Mouse (Mus musculus): Measurements from ENCODE around the gene Smpd1. TPM values are rescaled to one million over a fixed set of nuclear protein-coding genes. Genes with fewer than 3 reads are reported as not detected.
A peak's percentile ranks its signal among the peaks of the same experiment; 100 is the strongest.

Smpd1 gene
- polyA plus RNA-seq, 1 experiment from 2014 or later: 79.9 TPM

DNA sequence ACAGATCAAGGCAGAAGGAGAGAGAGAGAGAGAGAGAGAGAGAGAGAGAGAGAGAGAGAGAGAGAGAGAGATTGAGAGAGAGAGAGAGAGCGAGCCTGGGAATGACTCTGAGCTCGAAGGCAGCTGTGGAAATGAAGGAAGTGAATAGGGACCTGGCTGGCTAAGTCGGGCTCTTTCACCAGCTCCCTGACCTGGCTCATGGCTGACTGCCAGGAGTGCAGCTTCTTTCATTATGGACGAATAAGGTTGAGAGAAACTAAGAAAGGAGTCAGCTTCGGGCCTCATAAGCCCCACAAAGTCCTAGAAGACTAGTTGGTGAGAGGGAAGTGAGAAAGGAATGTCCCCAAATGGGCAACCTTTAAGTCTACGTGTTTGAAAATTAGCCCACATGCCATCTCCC, 34.0 kb upstream of the Smpd1 start:
- no peak overlapping the region for H3K4me3 ChIP-seq (ENCODE audit: low read depth, low read length)
- WGBS: 30% methylated on average over 6 of the region's 6 CpGs

DNA sequence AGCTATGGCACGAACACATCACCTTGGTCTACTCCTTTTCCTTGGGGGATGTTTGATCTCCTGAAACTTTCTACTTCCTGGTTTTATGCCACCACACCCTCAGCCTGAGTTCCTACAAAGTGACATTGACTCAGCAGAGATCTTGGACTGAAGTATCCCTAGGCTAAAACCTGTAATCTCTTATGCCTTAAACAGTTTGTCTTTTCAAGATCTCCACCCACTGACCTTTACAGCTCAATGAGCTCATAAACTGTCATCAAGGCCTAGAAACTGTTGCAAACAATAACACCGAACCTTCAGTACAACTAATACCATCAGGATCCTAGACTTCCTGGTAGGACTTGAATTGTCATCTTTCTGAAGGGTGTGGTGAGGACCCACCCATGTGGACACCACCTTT, 29.9 kb upstream of the Smpd1 start:
- no peak overlapping the region for H3K27ac ChIP-seq (ENCODE audit: low read depth, low read length)
- no peak overlapping the region for H3K9ac ChIP-seq (ENCODE audit: low read length)
- H3K27me3 ChIP-seq (replicated peaks; ENCODE audit: control insufficient read depth, insufficient read depth, low read length): no peaks in the 10 kb centered on the region
- WGBS: 89% methylated on average over 2 of the region's 2 CpGs
- no peak for ATAC-seq
- no peaks in the 10 kb centered on the region for H3K36me3 ChIP-seq (ENCODE audit: control insufficient read depth, insufficient read depth, low read length)
- no peak for DNase-seq (ENCODE audit: low spot score)
- no peaks in the 10 kb centered on the region for H3K9me3 ChIP-seq (replicated peaks; ENCODE audit: control insufficient read depth, low read length)
- H3K4me1 ChIP-seq (ENCODE audit: control insufficient read depth, insufficient read depth, low read length): no peaks in the 10 kb centered on the region
- no peak overlapping the region for H3K4me3 ChIP-seq (ENCODE audit: low read depth, low read length)
- no peak overlapping the region for H3K4me2 ChIP-seq (ENCODE audit: low read length)

More for the DNA sequence above, 34.0 kb upstream of the Smpd1 start:
- no peaks in the 10 kb centered on the region for H3K4me1 ChIP-seq (ENCODE audit: control insufficient read depth, insufficient read depth, low read length)
- H3K9ac ChIP-seq (ENCODE audit: low read length): no peak overlapping the region
- H3K9me3 ChIP-seq (replicated peaks; ENCODE audit: control insufficient read depth, low read length): no peaks in the 10 kb centered on the region
- H3K27ac ChIP-seq (ENCODE audit: low read depth, low read length): no peak overlapping the region
- ATAC-seq (no peak), DNase-seq (ENCODE audit: low spot score) (peak; percentile 4)
- H3K4me2 ChIP-seq (ENCODE audit: low read length): no peak overlapping the region
- H3K27me3 ChIP-seq (replicated peaks; ENCODE audit: control insufficient read depth, insufficient read depth, low read length): no peaks in the 10 kb centered on the region
- H3K36me3 ChIP-seq (ENCODE audit: control insufficient read depth, insufficient read depth, low read length): no peaks in the 10 kb centered on the region

GRCm38 (mm10) chr7:105527306-105527937, 26.7 kb upstream of the Smpd1 start:
- H3K4me1 ChIP-seq (ENCODE audit: control insufficient read depth, insufficient read depth, low read length): no peaks in the 10 kb centered on the region
- H3K27me3 ChIP-seq (replicated peaks; ENCODE audit: control insufficient read depth, insufficient read depth, low read length): no peaks in the 10 kb centered on the region
- no peaks in the 10 kb centered on the region for H3K36me3 ChIP-seq (ENCODE audit: control insufficient read depth, insufficient read depth, low read length)
- peak; percentile 58 for DNase-seq (ENCODE audit: low spot score)
- no peak overlapping the region for H3K9ac ChIP-seq (ENCODE audit: low read length)
- no peak overlapping the region for H3K27ac ChIP-seq (ENCODE audit: low read depth, low read length)
- ATAC-seq: no peak
- no peaks in the 10 kb centered on the region for H3K9me3 ChIP-seq (replicated peaks; ENCODE audit: control insufficient read depth, low read length)
- no peak overlapping the region for H3K4me2 ChIP-seq (ENCODE audit: low read length)
- 58% methylated on average over 1 of the region's 1 CpGs for WGBS
- H3K4me3 ChIP-seq (ENCODE audit: low read depth, low read length): no peak overlapping the region

GRCm38 (mm10) chr7:105528094-105528493, 26.1 kb upstream of the Smpd1 start:
- Histone ChIP-seq H3K4me1 (ENCODE audit: control insufficient read depth, insufficient read depth, low read length) (no peaks in the 10 kb centered on the region), H3K9ac (ENCODE audit: low read length) (no peak overlapping the region), H3K4me3 (ENCODE audit: low read depth, low read length) (no peak overlapping the region), H3K27ac (ENCODE audit: low read depth, low read length) (no peak overlapping the region), H3K36me3 (ENCODE audit: control insufficient read depth, insufficient read depth, low read length) (no peaks in the 10 kb centered on the region), H3K27me3 (replicated peaks; ENCODE audit: control insufficient read depth, insufficient read depth, low read length) (no peaks in the 10 kb centered on the region), H3K4me2 (ENCODE audit: low read length) (no peak overlapping the region), H3K9me3 (replicated peaks; ENCODE audit: control insufficient read depth, low read length) (no peaks in the 10 kb centered on the region)
- ATAC-seq: no peak
- 77% methylated on average over 4 of the region's 4 CpGs for WGBS
- DNase-seq (ENCODE audit: low spot score): no peak

DNA sequence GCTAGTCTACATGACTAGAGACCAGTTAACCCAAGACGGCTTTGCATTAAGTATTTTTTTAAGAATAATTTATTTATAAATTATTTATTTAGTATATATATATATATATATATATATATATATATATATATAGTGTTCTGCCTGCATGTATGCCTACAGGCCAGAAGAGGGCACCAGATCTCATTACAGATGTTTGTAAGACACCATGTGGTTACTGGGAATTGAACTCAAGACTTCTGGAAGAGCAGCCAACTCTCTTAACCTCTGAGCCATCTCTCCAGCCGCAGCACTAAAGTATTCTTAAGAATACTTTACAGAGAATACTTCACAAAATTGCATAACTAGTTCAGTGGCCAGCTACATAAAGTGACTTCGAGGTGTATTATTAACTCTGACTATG, 20.0 kb upstream of the Smpd1 start:
- Histone ChIP-seq H3K4me1 (ENCODE audit: control insufficient read depth, insufficient read depth, low read length) (no peaks in the 10 kb centered on the region), H3K4me2 (ENCODE audit: low read length) (no peak overlapping the region), H3K27me3 (replicated peaks; ENCODE audit: control insufficient read depth, insufficient read depth, low read length) (no peaks in the 10 kb centered on the region), H3K27ac (ENCODE audit: low read depth, low read length) (no peak overlapping the region), H3K36me3 (ENCODE audit: control insufficient read depth, insufficient read depth, low read length) (no peaks in the 10 kb centered on the region), H3K4me3 (ENCODE audit: low read depth, low read length) (no peak overlapping the region), H3K9me3 (replicated peaks; ENCODE audit: control insufficient read depth, low read length) (no peaks in the 10 kb centered on the region), H3K9ac (ENCODE audit: low read length) (no peak overlapping the region)
- DNase-seq (ENCODE audit: low spot score) (peak; percentile 47), ATAC-seq (no peak)
- WGBS: 81% methylated on average over 3 of the region's 3 CpGs

DNA sequence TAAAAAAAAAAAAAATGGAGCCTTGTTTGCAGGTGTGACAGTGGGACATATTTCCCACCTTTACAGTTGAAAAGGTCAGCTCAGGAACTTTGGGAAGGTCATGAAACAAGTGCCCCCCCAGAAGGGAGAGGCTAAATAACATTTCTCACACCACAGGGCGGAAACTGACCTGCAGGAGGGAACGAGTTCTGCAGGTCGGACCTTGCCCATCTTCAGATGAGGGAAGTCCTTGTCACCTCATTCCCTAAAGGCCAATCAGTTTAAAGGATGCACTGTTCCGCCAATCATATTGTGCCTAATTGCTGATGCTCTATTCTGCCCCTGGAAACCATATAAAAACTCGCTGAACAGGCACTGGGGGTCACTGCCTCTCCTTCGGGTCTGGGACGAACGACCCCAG, 8.2 kb upstream of the Smpd1 start:
- Histone ChIP-seq H3K9ac (ENCODE audit: low read length) (no peak overlapping the region), H3K27me3 (replicated peaks; ENCODE audit: control insufficient read depth, insufficient read depth, low read length) (no peaks in the 10 kb centered on the region), H3K4me2 (ENCODE audit: low read length) (no peak overlapping the region), H3K9me3 (replicated peaks; ENCODE audit: control insufficient read depth, low read length) (no peaks in the 10 kb centered on the region), H3K27ac (ENCODE audit: low read depth, low read length) (no peak overlapping the region), H3K36me3 (ENCODE audit: control insufficient read depth, insufficient read depth, low read length) (no peaks in the 10 kb centered on the region), H3K4me1 (ENCODE audit: control insufficient read depth, insufficient read depth, low read length) (no peaks in the 10 kb centered on the region), H3K4me3 (ENCODE audit: low read depth, low read length) (no peak overlapping the region)
- DNase-seq (ENCODE audit: low spot score) (no peak), ATAC-seq (no peak)
- WGBS: 76% methylated on average over 8 of the region's 8 CpGs

GRCm38 (mm10) chr7:105547970-105548369, 6.2 kb upstream of the Smpd1 start:
- Histone ChIP-seq H3K4me3 (ENCODE audit: low read depth, low read length) (no peak overlapping the region), H3K4me1 (ENCODE audit: control insufficient read depth, insufficient read depth, low read length) (no peaks in the 10 kb centered on the region), H3K27me3 (replicated peaks; ENCODE audit: control insufficient read depth, insufficient read depth, low read length) (no peaks in the 10 kb centered on the region), H3K4me2 (ENCODE audit: low read length) (no peak overlapping the region), H3K27ac (ENCODE audit: low read depth, low read length) (no peak overlapping the region), H3K9ac (ENCODE audit: low read length) (no peak overlapping the region), H3K9me3 (replicated peaks; ENCODE audit: control insufficient read depth, low read length) (no peaks in the 10 kb centered on the region), H3K36me3 (ENCODE audit: control insufficient read depth, insufficient read depth, low read length) (no peaks in the 10 kb centered on the region)
- ATAC-seq (no peak), DNase-seq (ENCODE audit: low spot score) (no peak)
- WGBS: 79% methylated on average over 7 of the region's 7 CpGs

GRCm38 (mm10) chr7:105549035-105549434, 5.1 kb upstream of the Smpd1 start:
- DNase-seq (ENCODE audit: low spot score): peak; percentile 59
- Histone ChIP-seq H3K9ac (ENCODE audit: low read length) (no peak overlapping the region), H3K4me2 (ENCODE audit: low read length) (no peak overlapping the region), H3K36me3 (ENCODE audit: control insufficient read depth, insufficient read depth, low read length) (no peaks in the 10 kb centered on the region), H3K27ac (ENCODE audit: low read depth, low read length) (no peak overlapping the region), H3K4me3 (ENCODE audit: low read depth, low read length) (no peak overlapping the region), H3K9me3 (replicated peaks; ENCODE audit: control insufficient read depth, low read length) (no peaks in the 10 kb centered on the region), H3K4me1 (ENCODE audit: control insufficient read depth, insufficient read depth, low read length) (no peaks in the 10 kb centered on the region), H3K27me3 (replicated peaks; ENCODE audit: control insufficient read depth, insufficient read depth, low read length) (no peaks in the 10 kb centered on the region)
- WGBS: 46% methylated on average over 6 of the region's 6 CpGs
- ATAC-seq: no peak

GRCm38 (mm10) chr7:105553456-105554211, 526 bp upstream of the Smpd1 start:
- H3K4me2 ChIP-seq (ENCODE audit: low read length): peak overlapping the region; percentile 82
- no peaks in the 10 kb centered on the region for H3K9me3 ChIP-seq (replicated peaks; ENCODE audit: control insufficient read depth, low read length)
- H3K4me1 ChIP-seq (ENCODE audit: control insufficient read depth, insufficient read depth, low read length): peaks cover 12% of the 10 kb centered on the region
- 0 out of 2 replicates have a peak overlapping the region, but pooled peaks have one; percentile 33 for H3K27ac ChIP-seq (ENCODE audit: low read depth, low read length)
- DNase-seq (ENCODE audit: low spot score) (no peak), ATAC-seq (peak; percentile 18)
- peak overlapping the region; percentile 64 for H3K4me3 ChIP-seq (ENCODE audit: low read depth, low read length)
- H3K9ac ChIP-seq (ENCODE audit: low read length): peak overlapping the region; percentile 86
- no peaks in the 10 kb centered on the region for H3K27me3 ChIP-seq (replicated peaks; ENCODE audit: control insufficient read depth, insufficient read depth, low read length)
- H3K36me3 ChIP-seq (ENCODE audit: control insufficient read depth, insufficient read depth, low read length): peaks cover 15% of the 10 kb centered on the region
- 28% methylated on average over 27 of the region's 27 CpGs for WGBS

Data from forebrain, embryonic 14.5 days (tissue).